Mouse (Mus musculus): ENCODE results near the gene Atn1. TPM values are rescaled to one million over a fixed set of nuclear protein-coding genes. Genes with fewer than 3 reads are reported as not detected.
A peak's percentile ranks its signal among the peaks of the same experiment; 100 is the strongest.

The Atn1 gene
- total and polyA plus RNA-seq, 2 experiments from 2014 or later = 30.4 to 30.7 TPM

- DNase-seq (ENCODE audit: low spot score) (no peak), ATAC-seq (ENCODE audit: low FRiP score) (no peak)
- Histone ChIP-seq H3K27me3 (ENCODE audit: insufficient read depth, low read length) (no peaks in the 10 kb centered on the region), H3K36me3 (ENCODE audit: insufficient read depth, low read length) (peaks cover 35% of the 10 kb centered on the region), H3K4me3 (ENCODE audit: low read depth, low read length) (no peak overlapping the region), H3K4me2 (ENCODE audit: low read depth, low read length, poor library complexity, severe bottlenecking) (no peak overlapping the region), H3K27ac (ENCODE audit: low read depth, low read length) (no peak overlapping the region), H3K4me1 (ENCODE audit: insufficient read depth, low read length) (no peaks in the 10 kb centered on the region), H3K9me3 (ENCODE audit: low read length) (no peaks in the 10 kb centered on the region), H3K9ac (replicated peaks; ENCODE audit: low read length, poor library complexity, severe bottlenecking) (no peak overlapping the region)
- no peak for TF ChIP-seq CTCF (IDR thresholded peaks at IDR 0.05)
- 91% methylated on average over 4 of the region's 4 CpGs for WGBS
These were observed 57.0 kb downstream of the Atn1 start for GRCm38 (mm10) chr6:124699366-124699765.

- TF ChIP-seq CTCF (IDR thresholded peaks at IDR 0.05) = no peak
- H3K27ac ChIP-seq (ENCODE audit: low read depth, low read length) = no peak overlapping the region
- H3K4me3 ChIP-seq (ENCODE audit: low read depth, low read length) = no peak overlapping the region
- H3K9me3 ChIP-seq (ENCODE audit: low read length) = no peaks in the 10 kb centered on the region
- no peak for ATAC-seq (ENCODE audit: low FRiP score)
- DNase-seq (ENCODE audit: low spot score) = no peak
- 90% methylated on average over 6 of the region's 6 CpGs for WGBS
- 0 out of 2 replicates have a peak, but pooled peaks cover 3% of the 10 kb centered on the region for H3K4me1 ChIP-seq (ENCODE audit: insufficient read depth, low read length)
- peaks cover 32% of the 10 kb centered on the region for H3K36me3 ChIP-seq (ENCODE audit: insufficient read depth, low read length)
- no peak overlapping the region for H3K9ac ChIP-seq (replicated peaks; ENCODE audit: low read length, poor library complexity, severe bottlenecking)
- H3K4me2 ChIP-seq (ENCODE audit: low read depth, low read length, poor library complexity, severe bottlenecking) = no peak overlapping the region
- no peaks in the 10 kb centered on the region for H3K27me3 ChIP-seq (ENCODE audit: insufficient read depth, low read length)
These were observed 57.6 kb downstream of the Atn1 start for GRCm38 (mm10) chr6:124698751-124699150.

GRCm38 (mm10) chr6:124696441-124697150, 59.7 kb downstream of the Atn1 start:
- no peak overlapping the region for H3K4me3 ChIP-seq (ENCODE audit: low read depth, low read length)
- DNase-seq (ENCODE audit: low spot score) = no peak
- WGBS = 91% methylated on average over 7 of the region's 7 CpGs
- H3K4me2 ChIP-seq (ENCODE audit: low read depth, low read length, poor library complexity, severe bottlenecking) = no peak overlapping the region
- H3K27ac ChIP-seq (ENCODE audit: low read depth, low read length) = no peak overlapping the region
- no peak for TF ChIP-seq CTCF (IDR thresholded peaks at IDR 0.05)
- H3K27me3 ChIP-seq (ENCODE audit: insufficient read depth, low read length) = no peaks in the 10 kb centered on the region
- no peak for ATAC-seq (ENCODE audit: low FRiP score)
- peaks cover 15% of the 10 kb centered on the region for H3K36me3 ChIP-seq (ENCODE audit: insufficient read depth, low read length)
- no peak overlapping the region for H3K9ac ChIP-seq (replicated peaks; ENCODE audit: low read length, poor library complexity, severe bottlenecking)
- H3K9me3 ChIP-seq (ENCODE audit: low read length) = no peaks in the 10 kb centered on the region
- H3K4me1 ChIP-seq (ENCODE audit: insufficient read depth, low read length) = 0 out of 2 replicates have a peak, but pooled peaks cover 3% of the 10 kb centered on the region

GRCm38 (mm10) chr6:124694166-124694955, 62.0 kb downstream of the Atn1 start:
- Histone ChIP-seq H3K27ac (ENCODE audit: low read depth, low read length) (no peak overlapping the region; the same call in 1 of the 2 replicates), H3K4me1 (ENCODE audit: insufficient read depth, low read length) (0 out of 2 replicates have a peak, but pooled peaks cover 3% of the 10 kb centered on the region), H3K9ac (replicated peaks; ENCODE audit: low read length, poor library complexity, severe bottlenecking) (no peak overlapping the region), H3K4me3 (ENCODE audit: low read depth, low read length) (no peak overlapping the region), H3K4me2 (ENCODE audit: low read depth, low read length, poor library complexity, severe bottlenecking) (no peak overlapping the region), H3K27me3 (ENCODE audit: insufficient read depth, low read length) (no peaks in the 10 kb centered on the region), H3K9me3 (ENCODE audit: low read length) (no peaks in the 10 kb centered on the region), H3K36me3 (ENCODE audit: insufficient read depth, low read length) (peaks cover 7% of the 10 kb centered on the region; the same call in 1 of the 2 replicates)
- DNase-seq (ENCODE audit: low spot score) (peak; percentile 76), ATAC-seq (ENCODE audit: low FRiP score) (peak; percentile 57; the same call in 1 of the 2 replicates)
- TF ChIP-seq CTCF (IDR thresholded peaks at IDR 0.05) = no peak
- WGBS = 75% methylated on average over 15 of the region's 15 CpGs

GRCm38 (mm10) chr6:124693243-124693981, 62.9 kb downstream of the Atn1 start:
- WGBS = 79% methylated on average over 15 of the region's 15 CpGs
- no peaks in the 10 kb centered on the region for H3K27me3 ChIP-seq (ENCODE audit: insufficient read depth, low read length)
- no peak overlapping the region for H3K27ac ChIP-seq (ENCODE audit: low read depth, low read length)
- H3K4me3 ChIP-seq (ENCODE audit: low read depth, low read length) = no peak overlapping the region
- ATAC-seq (ENCODE audit: low FRiP score) (no peak), DNase-seq (ENCODE audit: low spot score) (no peak)
- 0 out of 2 replicates have a peak, but pooled peaks cover 3% of the 10 kb centered on the region for H3K4me1 ChIP-seq (ENCODE audit: insufficient read depth, low read length)
- H3K9me3 ChIP-seq (ENCODE audit: low read length) = no peaks in the 10 kb centered on the region
- H3K36me3 ChIP-seq (ENCODE audit: insufficient read depth, low read length) = no peaks in the 10 kb centered on the region
- no peak for TF ChIP-seq CTCF (IDR thresholded peaks at IDR 0.05)
- H3K4me2 ChIP-seq (ENCODE audit: low read depth, low read length, poor library complexity, severe bottlenecking) = no peak overlapping the region
- no peak overlapping the region for H3K9ac ChIP-seq (replicated peaks; ENCODE audit: low read length, poor library complexity, severe bottlenecking)

MicroRNA genes within 50 kb of the gene (microRNA counts, 519-probe panel; counts per million panel counts)
- microRNA mmu-miR-141 = 528 counts per million, percentile 58 among the panel's probes with 10 or more counts
- microRNA mmu-miR-200c = 528 counts per million, percentile 58 among the panel's probes with 10 or more counts

Small RNA genes within 50 kb of the gene (microRNA-seq; reads per million reads assigned to microRNA genes)
- 21.4 reads per million, percentile 29 among the genes with 10 or more reads in this experiment for gene Mir141 (ENCODE audit: borderline number of aligned reads)
- gene Mir200c (ENCODE audit: borderline number of aligned reads) = 131 reads per million, percentile 48 among the genes with 10 or more reads in this experiment

Other genes starting within 250 kb of the Atn1 start
- gene C1ra, start 244.1 kb downstream of the Atn1 start, total RNA-seq (2014; rRNA removed) = 0.24 and 0.49 TPM in 2 replicates
- 0.42 and 0.54 TPM in 2 replicates for gene C1ra, start 244.1 kb downstream of the Atn1 start, polyA plus RNA-seq (2015; fragmentation: Nextera tagmentation; extraction: Ambion mirVana)
- 0.28 and 0.33 TPM in 2 replicates for gene C1s1, start 214.2 kb downstream of the Atn1 start, total RNA-seq (2014; rRNA removed)
- 0.48 and 0.83 TPM in 2 replicates for gene C1s1, start 214.2 kb downstream of the Atn1 start, polyA plus RNA-seq (2015; fragmentation: Nextera tagmentation; extraction: Ambion mirVana)
- not detected in 2 replicates for gene C1rb, start 186.2 kb downstream of the Atn1 start, total RNA-seq (2014; rRNA removed)
- gene C1rb, start 186.2 kb downstream of the Atn1 start, polyA plus RNA-seq (2015; fragmentation: Nextera tagmentation; extraction: Ambion mirVana) = not detected in 2 replicates
- gene C1s2, start 120.4 kb downstream of the Atn1 start, total RNA-seq (2014; rRNA removed) = 0.09 TPM in 1 of 2 replicates, not detected in the other
- 0.13 and 0.21 TPM in 2 replicates for gene C1s2, start 120.4 kb downstream of the Atn1 start, polyA plus RNA-seq (2015; fragmentation: Nextera tagmentation; extraction: Ambion mirVana)
- gene Lpcat3, start 93.5 kb downstream of the Atn1 start, total RNA-seq (2014; rRNA removed) = 31.4 and 35.0 TPM in 2 replicates
- 40.0 and 43.2 TPM in 2 replicates for gene Lpcat3, start 93.5 kb downstream of the Atn1 start, polyA plus RNA-seq (2015; fragmentation: Nextera tagmentation; extraction: Ambion mirVana)
- gene Emg1, start 44.3 kb downstream of the Atn1 start, total RNA-seq (2014; rRNA removed) = 75.6 and 99.9 TPM in 2 replicates
- 87.2 and 89.8 TPM in 2 replicates for gene Emg1, start 44.3 kb downstream of the Atn1 start, polyA plus RNA-seq (2015; fragmentation: Nextera tagmentation; extraction: Ambion mirVana)
- 197 and 230 TPM in 2 replicates for gene Phb2, start 44.2 kb downstream of the Atn1 start, total RNA-seq (2014; rRNA removed)
- gene Phb2, start 44.2 kb downstream of the Atn1 start, polyA plus RNA-seq (2015; fragmentation: Nextera tagmentation; extraction: Ambion mirVana) = 265 and 269 TPM in 2 replicates
- 2.3 and 3.4 TPM in 2 replicates for gene Ptpn6, start 17.8 kb downstream of the Atn1 start, total RNA-seq (2014; rRNA removed)
- 3.2 and 4.0 TPM in 2 replicates for gene Ptpn6, start 17.8 kb downstream of the Atn1 start, polyA plus RNA-seq (2015; fragmentation: Nextera tagmentation; extraction: Ambion mirVana)
- 244 and 246 TPM in 2 replicates for gene Grcc10, start 15.2 kb downstream of the Atn1 start, total RNA-seq (2014; rRNA removed)
- gene Grcc10, start 15.2 kb downstream of the Atn1 start, polyA plus RNA-seq (2015; fragmentation: Nextera tagmentation; extraction: Ambion mirVana) = 710 and 723 TPM in 2 replicates
- not detected in 2 replicates for gene Gm45234, start 503 bp downstream of the Atn1 start, total RNA-seq (2014; rRNA removed)
- not detected in 2 replicates for gene Gm45234, start 503 bp downstream of the Atn1 start, polyA plus RNA-seq (2015; fragmentation: Nextera tagmentation; extraction: Ambion mirVana)
- gene Eno2, start 13.1 kb upstream of the Atn1 start, total RNA-seq (2014; rRNA removed) = 221 and 267 TPM in 2 replicates
- gene Eno2, start 13.1 kb upstream of the Atn1 start, polyA plus RNA-seq (2015; fragmentation: Nextera tagmentation; extraction: Ambion mirVana) = 175 and 189 TPM in 2 replicates
- gene Lrrc23, start 23.2 kb upstream of the Atn1 start, total RNA-seq (2014; rRNA removed) = 12.7 and 12.8 TPM in 2 replicates
- gene Lrrc23, start 23.2 kb upstream of the Atn1 start, polyA plus RNA-seq (2015; fragmentation: Nextera tagmentation; extraction: Ambion mirVana) = 6.1 and 9.0 TPM in 2 replicates
- 5.9 and 9.3 TPM in 2 replicates for gene Spsb2, start 52.1 kb upstream of the Atn1 start, total RNA-seq (2014; rRNA removed)
- gene Spsb2, start 52.1 kb upstream of the Atn1 start, polyA plus RNA-seq (2015; fragmentation: Nextera tagmentation; extraction: Ambion mirVana) = 10.2 and 10.9 TPM in 2 replicates
- gene Tpi1, start 57.8 kb upstream of the Atn1 start, total RNA-seq (2014; rRNA removed) = 392 and 419 TPM in 2 replicates
- gene Tpi1, start 57.8 kb upstream of the Atn1 start, polyA plus RNA-seq (2015; fragmentation: Nextera tagmentation; extraction: Ambion mirVana) = 415 and 480 TPM in 2 replicates
- gene Usp5, start 73.0 kb upstream of the Atn1 start, total RNA-seq (2014; rRNA removed) = 218 and 219 TPM in 2 replicates
- 201 and 214 TPM in 2 replicates for gene Usp5, start 73.0 kb upstream of the Atn1 start, polyA plus RNA-seq (2015; fragmentation: Nextera tagmentation; extraction: Ambion mirVana)
- 9.4 and 16.7 TPM in 2 replicates for gene Cdca3, start 73.0 kb upstream of the Atn1 start, total RNA-seq (2014; rRNA removed)
- 15.0 and 16.0 TPM in 2 replicates for gene Cdca3, start 73.0 kb upstream of the Atn1 start, polyA plus RNA-seq (2015; fragmentation: Nextera tagmentation; extraction: Ambion mirVana)
- 0.52 and 0.66 TPM in 2 replicates for gene Gnb3, start 83.8 kb upstream of the Atn1 start, total RNA-seq (2014; rRNA removed)
- gene Gnb3, start 83.8 kb upstream of the Atn1 start, polyA plus RNA-seq (2015; fragmentation: Nextera tagmentation; extraction: Ambion mirVana) = 0.23 and 1.1 TPM in 2 replicates
- 67.4 and 74.4 TPM in 2 replicates for gene P3h3, start 101.2 kb upstream of the Atn1 start, total RNA-seq (2014; rRNA removed)
- gene P3h3, start 101.2 kb upstream of the Atn1 start, polyA plus RNA-seq (2015; fragmentation: Nextera tagmentation; extraction: Ambion mirVana) = 9.8 and 11.2 TPM in 2 replicates
- 198 and 225 TPM in 2 replicates for gene Gpr162, start 107.5 kb upstream of the Atn1 start, total RNA-seq (2014; rRNA removed)
- 38.3 and 39.3 TPM in 2 replicates for gene Gpr162, start 107.5 kb upstream of the Atn1 start, polyA plus RNA-seq (2015; fragmentation: Nextera tagmentation; extraction: Ambion mirVana)
- 0.19 and 2.8 TPM in 2 replicates for gene Cd4, start 131.7 kb upstream of the Atn1 start, total RNA-seq (2014; rRNA removed)
- 0.25 and 0.58 TPM in 2 replicates for gene Cd4, start 131.7 kb upstream of the Atn1 start, polyA plus RNA-seq (2015; fragmentation: Nextera tagmentation; extraction: Ambion mirVana)
- gene Lag3, start 155.2 kb upstream of the Atn1 start, total RNA-seq (2014; rRNA removed) = 1.1 and 2.1 TPM in 2 replicates
- 2.8 and 3.5 TPM in 2 replicates for gene Lag3, start 155.2 kb upstream of the Atn1 start, polyA plus RNA-seq (2015; fragmentation: Nextera tagmentation; extraction: Ambion mirVana)
- gene Ptms, start 163.6 kb upstream of the Atn1 start, total RNA-seq (2014; rRNA removed) = 814 and 944 TPM in 2 replicates
- 810 TPM in 2 replicates for gene Ptms, start 163.6 kb upstream of the Atn1 start, polyA plus RNA-seq (2015; fragmentation: Nextera tagmentation; extraction: Ambion mirVana)
- 512 and 647 TPM in 2 replicates for gene Mlf2, start 174.9 kb upstream of the Atn1 start, total RNA-seq (2014; rRNA removed)
- gene Mlf2, start 174.9 kb upstream of the Atn1 start, polyA plus RNA-seq (2015; fragmentation: Nextera tagmentation; extraction: Ambion mirVana) = 628 and 643 TPM in 2 replicates
- 108 and 131 TPM in 2 replicates for gene Cops7a, start 209.0 kb upstream of the Atn1 start, total RNA-seq (2014; rRNA removed)
- 92.3 and 97.1 TPM in 2 replicates for gene Cops7a, start 209.0 kb upstream of the Atn1 start, polyA plus RNA-seq (2015; fragmentation: Nextera tagmentation; extraction: Ambion mirVana)
- gene Pianp, start 240.2 kb upstream of the Atn1 start, total RNA-seq (2014; rRNA removed) = 31.8 and 36.1 TPM in 2 replicates
- gene Pianp, start 240.2 kb upstream of the Atn1 start, polyA plus RNA-seq (2015; fragmentation: Nextera tagmentation; extraction: Ambion mirVana) = 97.0 and 97.5 TPM in 2 replicates

Data from midbrain, postnatal 0 days (tissue).